Mouse (Mus musculus) MEL (cell line): Measurements from ENCODE around the gene Zfp142. TPM values are rescaled to one million over a fixed set of nuclear protein-coding genes. Genes with fewer than 3 reads are reported as not detected.

Experiments
- DNase-seq: peaks from one replicate; pipeline ENCODE4 v3.0.0; 2011; ENCODE audit warnings: low read depth, low spot score
- H3K27ac ChIP-seq: 2 replicates; pipeline ENCODE4 v1.5.1; 2012; ENCODE audit warnings: low read depth, mild to moderate bottlenecking, control low read depth, low read length, moderate library complexity; ENCODE audit not compliant: control insufficient read depth
- H3K27me3 ChIP-seq, 2 experiments: fragments of 150-350 bp in 1 of 2; sonication (generic) in 1 of 2; 2 replicates each; pipeline ENCODE4 v1.6.1; 2012; ENCODE audit warnings: low read length in 2 of 2, mild to moderate bottlenecking in 2 of 2, improper control_type of control experiment in 1 of 2, moderate library complexity in 1 of 2; ENCODE audit not compliant: insufficient read depth in 2 of 2, control insufficient read depth in 1 of 2
- H3K36me3 ChIP-seq, 2 experiments: 2 replicates each; pipeline ENCODE4 v1.6.1; 2012 to 2014; ENCODE audit warnings: low read length in 2 of 2, improper control_type of control experiment in 1 of 2, inconsistent platforms in 1 of 2, mild to moderate bottlenecking in 1 of 2; ENCODE audit not compliant: insufficient read depth in 2 of 2, control insufficient read depth in 1 of 2
- H3K4me1 ChIP-seq, 2 experiments: fragments of 150-350 bp in 1 of 2; sonication (generic) in 1 of 2; 2 replicates each; pipeline ENCODE4 v1.6.1; 2012; ENCODE audit warnings: low read length in 2 of 2, improper control_type of control experiment in 1 of 2, mild to moderate bottlenecking in 1 of 2; ENCODE audit not compliant: insufficient read depth in 2 of 2, control insufficient read depth in 1 of 2
- H3K4me3 ChIP-seq, 2 experiments: fragments of 150-350 bp in 1 of 2; sonication (generic) in 1 of 2; 2 replicates each; pipeline ENCODE4 v1.5.1; 2012; ENCODE audit warnings: low read depth in 2 of 2, low read length in 2 of 2, mild to moderate bottlenecking in 2 of 2, moderate library complexity in 2 of 2, control low read depth in 1 of 2, improper control_type of control experiment in 1 of 2; ENCODE audit not compliant: control insufficient read depth in 1 of 2, insufficient read depth in 1 of 2
- H3K79me2 ChIP-seq: 2 replicates; pipeline ENCODE4 v1.6.1; 2012; ENCODE audit warnings: mild to moderate bottlenecking, low read length, moderate library complexity; ENCODE audit not compliant: control insufficient read depth, poor library complexity, insufficient read depth
- H3K9ac ChIP-seq: 2 replicates; pipeline ENCODE4 v1.6.1; 2012; ENCODE audit warnings: low read depth, mild to moderate bottlenecking, control low read depth, low read length, moderate library complexity; ENCODE audit not compliant: control insufficient read depth, poor library complexity, severe bottlenecking
- H3K9me3 ChIP-seq: fragments of 150-350 bp; sonication (generic); replicated peaks from 2 replicates; pipeline ENCODE4 v1.6.1; 2012; ENCODE audit warnings: mild to moderate bottlenecking, low read length, improper control_type of control experiment, moderate library complexity; ENCODE audit not compliant: insufficient read depth
- CHD1 ChIP-seq: IDR thresholded peaks from 2 replicates; pipeline ENCODE4 v1.6.1; 2012; ENCODE audit warnings: low read depth, mild to moderate bottlenecking, inconsistent platforms, low read length, improper control_type of control experiment
- EP300 ChIP-seq, 2 experiments: IDR thresholded peaks; 2 replicates each; pipeline ENCODE4 v1.6.1; 2011; ENCODE audit warnings: improper control_type of control experiment in 2 of 2, low read length in 2 of 2, low read depth in 1 of 2, mild to moderate bottlenecking in 1 of 2
- GATA1 ChIP-seq: IDR thresholded peaks from 2 replicates; pipeline ENCODE4 v1.6.1; 2011; ENCODE audit warnings: low read depth, low read length, improper control_type of control experiment
- RCOR1 ChIP-seq: IDR thresholded peaks from 2 replicates; pipeline ENCODE4 v1.6.1; 2012; ENCODE audit warnings: low read depth, mild to moderate bottlenecking, inconsistent platforms, low read length, improper control_type of control experiment
- polyA plus RNA-seq, 2 experiments: library from polyadenylated mRNA; stranded (reverse) in 1 of 2; unstranded in 1 of 2; fragments of >175 nt in 1 of 2; fragments of >200 nt in 1 of 2; gene quantifications; 2 replicates each; pipeline versions ENCODE4 v1.2.1 to v1.2.4; 2012; ENCODE audit warnings: low replicate concordance in 2 of 2, low read depth in 1 of 2; ENCODE audit not compliant: insufficient read length in 2 of 2, insufficient read depth in 1 of 2, missing spikeins in 1 of 2
- total RNA-seq: library from RNA; depleted of rRNA; stranded (reverse); fragments of 300-350 nt; gene quantifications from 2 replicates; pipeline ENCODE4 v1.2.3, GENCODE M21; 2012; rRNA removed

Gene Zfp142
- total and polyA plus RNA-seq, 3 experiments, result 10.6 to 21.8 TPM; not detected in 1

DNA sequence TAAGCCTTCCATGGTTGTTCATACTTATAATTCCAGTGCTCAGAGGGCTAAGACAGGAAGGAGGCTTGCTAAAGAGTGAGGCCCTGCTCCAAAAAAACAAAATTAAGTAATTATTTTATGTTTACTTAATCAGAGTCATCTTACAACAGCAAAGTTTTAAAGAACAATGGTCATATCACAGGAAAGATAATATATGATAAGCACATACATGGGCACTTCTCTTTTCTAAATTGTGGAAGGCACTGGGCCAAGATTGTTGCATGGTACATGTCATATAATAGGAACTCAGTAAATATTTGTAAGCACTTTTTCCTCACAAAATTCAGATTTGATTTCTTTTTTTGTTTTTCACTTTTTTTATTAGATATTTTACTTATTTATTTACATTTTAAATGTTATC is 68.2 kb downstream of the Zfp142 start:
- H3K4me1 ChIP-seq, result peaks cover 0 to 3% of the 10 kb centered on the region in 2 experiments; a peak in 2 of 4 replicates
- DNase-seq, result peak; percentile 49
- H3K27me3 ChIP-seq, result no peaks in the 10 kb centered on the region
- no peak overlapping the region for H3K27ac ChIP-seq
- H3K4me3 ChIP-seq, result no peak overlapping the region
- no peak overlapping the region for H3K9ac ChIP-seq
- peaks cover 11 to 48% of the 10 kb centered on the region in 2 experiments for H3K36me3 ChIP-seq
- H3K9me3 ChIP-seq, result no peaks in the 10 kb centered on the region
- TF ChIP-seq CHD1 (no peak), RCOR1 (peak; percentile 60), EP300 (IDR thresholded peaks at IDR 0.05; ENCODE audit: low read depth in 1 of 2, low read length in 2 of 2) (peak in 1 of 2 experiments; percentile 59; a peak in 2 of 4 replicates), GATA1 (peak; percentile 68; the same call in 1 of the 2 replicates)
- peaks cover 8% of the 10 kb centered on the region for H3K79me2 ChIP-seq

Other genes starting within 250 kb of the Zfp142 start
- gene Catip, start 226.1 kb downstream of the Zfp142 start, total RNA-seq, result 0.08 TPM in 1 of 2 replicates, not detected in the other
- under 1 TPM in 1 of 2 experiments, not detected in 1; 0.08 TPM for gene Catip, start 226.1 kb downstream of the Zfp142 start, polyA plus RNA-seq
- 0.26 TPM in 1 of 2 replicates, not detected in the other for gene Slc11a1, start 213.1 kb downstream of the Zfp142 start, total RNA-seq
- gene Slc11a1, start 213.1 kb downstream of the Zfp142 start, polyA plus RNA-seq, result under 1 TPM in 1 of 2 experiments, not detected in 1; 0.11 TPM
- gene Ctdsp1, start 196.7 kb downstream of the Zfp142 start, total RNA-seq, result 18.0 TPM in 2 replicates
- gene Ctdsp1, start 196.7 kb downstream of the Zfp142 start, polyA plus RNA-seq, result 10 to 100 TPM in 1 of 2 experiments, not detected in 1; 69.8 TPM
- 0.03 and 0.04 TPM in 2 replicates for gene Vil1, start 178.9 kb downstream of the Zfp142 start, total RNA-seq
- under 1 TPM in 1 of 2 experiments, not detected in 1; 0.04 TPM for gene Vil1, start 178.9 kb downstream of the Zfp142 start, polyA plus RNA-seq
- gene Cnot9, start 82.2 kb downstream of the Zfp142 start, total RNA-seq, result 62.7 and 65.1 TPM in 2 replicates
- 10 to 100 TPM in 1 of 2 experiments, not detected in 1; 85.0 TPM for gene Cnot9, start 82.2 kb downstream of the Zfp142 start, polyA plus RNA-seq
- gene Plcd4, start 45.4 kb downstream of the Zfp142 start, total RNA-seq, result 0.13 and 0.15 TPM in 2 replicates
- under 1 TPM in 1 of 2 experiments, not detected in 1; 0.77 TPM for gene Plcd4, start 45.4 kb downstream of the Zfp142 start, polyA plus RNA-seq
- 24.0 and 27.7 TPM in 2 replicates for gene Usp37, start 44.0 kb downstream of the Zfp142 start, total RNA-seq
- 10 to 100 TPM; 17.8 to 77.6 TPM for gene Usp37, start 44.0 kb downstream of the Zfp142 start, polyA plus RNA-seq
- gene Bcs1l, start within 50 bp of the Zfp142 start, total RNA-seq, result 24.5 and 27.7 TPM in 2 replicates
- 10 to 100 TPM in 1 of 2 experiments, not detected in 1; 35.0 TPM for gene Bcs1l, start within 50 bp of the Zfp142 start, polyA plus RNA-seq
- gene Rnf25, start 13.2 kb upstream of the Zfp142 start, total RNA-seq, result 26.2 and 32.4 TPM in 2 replicates
- gene Rnf25, start 13.2 kb upstream of the Zfp142 start, polyA plus RNA-seq, result 10 to 100 TPM in 1 of 2 experiments, not detected in 1; 49.7 TPM
- gene Stk36, start 13.2 kb upstream of the Zfp142 start, total RNA-seq, result 0.23 and 0.26 TPM in 2 replicates
- under 1 TPM in 1 of 2 experiments, not detected in 1; 0.89 TPM for gene Stk36, start 13.2 kb upstream of the Zfp142 start, polyA plus RNA-seq
- gene Ttll4, start 73.5 kb upstream of the Zfp142 start, total RNA-seq, result 27.8 and 31.1 TPM in 2 replicates
- gene Ttll4, start 73.5 kb upstream of the Zfp142 start, polyA plus RNA-seq, result 10 to 100 TPM in 1 of 2 experiments, not detected in 1; 85.9 TPM
- gene Cyp27a1, start 125.3 kb upstream of the Zfp142 start, total RNA-seq, result not detected in 2 replicates
- gene Cyp27a1, start 125.3 kb upstream of the Zfp142 start, polyA plus RNA-seq, result not detected
- not detected in 2 replicates for gene Prkag3, start 161.0 kb upstream of the Zfp142 start, total RNA-seq
- gene Prkag3, start 161.0 kb upstream of the Zfp142 start, polyA plus RNA-seq, result under 1 TPM in 1 of 2 experiments, not detected in 1; 0.03 TPM
- gene Wnt6, start 183.6 kb upstream of the Zfp142 start, total RNA-seq, result 0.20 TPM in 1 of 2 replicates, not detected in the other
- gene Wnt6, start 183.6 kb upstream of the Zfp142 start, polyA plus RNA-seq, result not detected
- not detected in 2 replicates for gene Wnt10a, start 203.3 kb upstream of the Zfp142 start, total RNA-seq
- not detected for gene Wnt10a, start 203.3 kb upstream of the Zfp142 start, polyA plus RNA-seq